Mouse (Mus musculus): Measurements from ENCODE around the gene Gm14862. TPM values are rescaled to one million over a fixed set of nuclear protein-coding genes. Genes with fewer than 3 reads are reported as not detected.

Gene Gm14862
- not detected in 2 replicates for polyA plus RNA-seq (2012; ENCODE audit: low replicate concordance)

GRCm38 (mm10) chrX:9256766-9257165 lies at the start of gene Gm14862:
TSS of gene Gm14862 (minus strand) at chrX:9256899.

GRCm38 (mm10) chrX:9283464-9283863 lies 26.8 kb upstream of the Gm14862 start, which contains the start of gene H2al1m:
TSS of gene H2al1m (plus strand) at chrX:9283764.

GRCm38 (mm10) chrX:9272460-9273361 lies 16.0 kb upstream of the Gm14862 start, which contains the start of gene Xk:
TSS of gene Xk (plus strand) at chrX:9272756.

Other genes starting within 250 kb of the Gm14862 start
- not detected in 2 replicates for gene Fthl17e, start 223.4 kb downstream of the Gm14862 start, polyA plus RNA-seq (2012; ENCODE audit: low replicate concordance)
- gene Fthl17f, start 193.9 kb downstream of the Gm14862 start, polyA plus RNA-seq (2012; ENCODE audit: low replicate concordance) = not detected in 2 replicates
- gene 4930402K13Rik, start 152.3 kb downstream of the Gm14862 start, polyA plus RNA-seq (2012; ENCODE audit: low replicate concordance) = not detected in 2 replicates
- 0.39 and 1.5 TPM in 2 replicates for gene Lancl3, start 57.0 kb downstream of the Gm14862 start, polyA plus RNA-seq (2012; ENCODE audit: low replicate concordance)
- 1.8 and 4.7 TPM in 2 replicates for gene Xk, start 15.9 kb upstream of the Gm14862 start, polyA plus RNA-seq (2012; ENCODE audit: low replicate concordance)
- gene H2al1m, start 26.9 kb upstream of the Gm14862 start, polyA plus RNA-seq (2012; ENCODE audit: low replicate concordance) = not detected in 2 replicates
- not detected in 2 replicates for gene H2al1k, start 93.7 kb upstream of the Gm14862 start, polyA plus RNA-seq (2012; ENCODE audit: low replicate concordance)
- 16.7 and 18.6 TPM in 2 replicates for gene Cybb, start 230.9 kb upstream of the Gm14862 start, polyA plus RNA-seq (2012; ENCODE audit: low replicate concordance)

Measured in hematopoietic multipotent progenitor cell, adult 10-12 weeks (in vitro differentiated cells).